Mouse (Mus musculus) spleen, adult 10 weeks (tissue): ENCODE measurements around the gene Uggt2. TPM values are rescaled to one million over a fixed set of nuclear protein-coding genes. Genes with fewer than 3 reads are reported as not detected.

ENCODE experiments used
- polyA plus RNA-seq: library from polyadenylated mRNA; stranded (reverse); fragments of 350-450 nt; fragmentation: Illumina TruSeq; extraction: RNeasy Lipid Tissue Mini Kit (QIAGEN cat#74804); gene quantifications from one replicate; pipeline ENCODE4 v1.2.3, GENCODE M21; 2015; ENCODE audit warnings: low replicate concordance; ENCODE audit not compliant: insufficient read depth

The Uggt2 gene
- polyA plus RNA-seq, result 4.2 TPM

DNA sequence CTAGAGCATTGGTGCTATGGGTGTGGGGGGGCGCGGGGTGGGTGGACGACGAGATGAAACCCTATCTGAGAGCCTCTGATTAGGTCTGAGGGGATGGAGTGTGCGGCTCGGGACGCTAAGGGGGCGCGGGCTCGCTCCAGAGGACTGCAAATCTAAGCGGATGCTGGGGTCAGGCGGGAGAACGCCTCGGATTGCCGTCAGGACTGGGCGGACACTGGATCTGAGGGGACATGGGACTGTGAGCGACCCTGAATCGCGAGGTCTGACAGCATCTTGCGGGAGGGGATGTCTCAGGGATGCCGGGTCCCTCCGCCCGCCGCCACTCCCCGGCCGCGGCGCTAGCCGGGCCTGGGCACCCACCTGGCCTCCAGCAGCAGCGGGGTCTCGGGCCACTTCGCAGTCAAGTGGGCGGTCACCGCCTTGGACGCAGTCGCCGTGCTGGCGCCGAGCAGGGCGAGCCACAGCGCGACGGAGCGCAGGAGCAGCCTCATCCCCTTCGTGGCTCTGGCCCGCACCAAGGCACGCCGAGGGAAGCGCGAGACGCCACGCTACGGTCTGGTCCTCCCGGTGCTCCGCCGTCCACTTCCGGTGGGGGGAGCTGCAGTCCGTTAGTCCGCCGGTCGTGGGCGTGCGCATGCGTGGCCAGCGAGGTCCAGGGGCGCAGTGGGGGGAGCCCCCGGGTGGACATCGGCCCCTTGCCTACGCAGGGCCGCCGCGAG lies at the start of gene Uggt2:
Gene Uggt2 (minus strand): TSS at position 580 of the 719 bp plus-strand sequence.

DNA sequence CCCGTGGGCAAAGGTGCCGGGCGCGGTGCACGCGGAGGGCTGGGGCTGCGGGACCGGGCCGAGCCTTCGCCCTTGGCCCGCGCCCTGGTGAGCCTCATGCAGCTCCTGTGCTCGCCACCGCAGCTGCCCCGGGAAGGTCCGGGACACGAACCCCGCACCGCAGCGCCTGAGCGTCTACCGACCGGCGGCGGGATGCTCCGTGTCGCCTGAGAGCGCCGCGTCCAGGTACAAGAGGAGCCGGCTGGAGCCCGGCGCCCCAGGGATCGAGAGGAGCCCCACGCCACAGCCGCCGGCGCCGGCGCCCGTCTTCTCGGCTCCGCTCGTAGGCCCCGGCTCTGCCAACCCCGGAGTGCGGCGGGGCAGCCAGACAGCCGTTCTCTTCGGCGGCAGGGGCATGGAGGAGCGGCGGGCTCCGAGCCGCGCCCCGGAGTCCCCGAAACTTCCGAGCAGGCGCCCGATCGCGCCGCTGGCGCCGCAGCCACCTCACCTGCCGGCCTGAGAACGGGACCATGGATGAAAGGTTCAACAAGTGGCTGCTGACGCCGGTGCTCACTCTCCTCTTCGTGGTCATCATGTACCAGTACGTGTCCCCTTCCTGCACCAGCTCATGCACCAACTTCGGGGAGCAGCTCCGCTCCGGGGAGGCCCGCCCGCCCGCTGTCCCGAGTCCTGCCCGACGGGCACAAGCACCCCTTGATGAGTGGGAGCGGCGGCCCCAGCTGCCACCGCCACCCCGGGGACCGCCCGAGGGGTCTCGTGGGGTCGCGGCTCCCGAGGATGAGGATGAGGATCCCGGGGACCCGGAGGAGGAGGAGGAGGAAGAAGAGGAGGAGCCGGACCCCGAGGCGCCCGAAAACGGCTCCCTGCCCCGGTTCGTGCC lies 38.9 kb upstream of the Uggt2 start, which contains the start of gene Hs6st3:
Gene Hs6st3 (plus strand): TSS at position 436 of the 880 bp plus-strand sequence.

DNA sequence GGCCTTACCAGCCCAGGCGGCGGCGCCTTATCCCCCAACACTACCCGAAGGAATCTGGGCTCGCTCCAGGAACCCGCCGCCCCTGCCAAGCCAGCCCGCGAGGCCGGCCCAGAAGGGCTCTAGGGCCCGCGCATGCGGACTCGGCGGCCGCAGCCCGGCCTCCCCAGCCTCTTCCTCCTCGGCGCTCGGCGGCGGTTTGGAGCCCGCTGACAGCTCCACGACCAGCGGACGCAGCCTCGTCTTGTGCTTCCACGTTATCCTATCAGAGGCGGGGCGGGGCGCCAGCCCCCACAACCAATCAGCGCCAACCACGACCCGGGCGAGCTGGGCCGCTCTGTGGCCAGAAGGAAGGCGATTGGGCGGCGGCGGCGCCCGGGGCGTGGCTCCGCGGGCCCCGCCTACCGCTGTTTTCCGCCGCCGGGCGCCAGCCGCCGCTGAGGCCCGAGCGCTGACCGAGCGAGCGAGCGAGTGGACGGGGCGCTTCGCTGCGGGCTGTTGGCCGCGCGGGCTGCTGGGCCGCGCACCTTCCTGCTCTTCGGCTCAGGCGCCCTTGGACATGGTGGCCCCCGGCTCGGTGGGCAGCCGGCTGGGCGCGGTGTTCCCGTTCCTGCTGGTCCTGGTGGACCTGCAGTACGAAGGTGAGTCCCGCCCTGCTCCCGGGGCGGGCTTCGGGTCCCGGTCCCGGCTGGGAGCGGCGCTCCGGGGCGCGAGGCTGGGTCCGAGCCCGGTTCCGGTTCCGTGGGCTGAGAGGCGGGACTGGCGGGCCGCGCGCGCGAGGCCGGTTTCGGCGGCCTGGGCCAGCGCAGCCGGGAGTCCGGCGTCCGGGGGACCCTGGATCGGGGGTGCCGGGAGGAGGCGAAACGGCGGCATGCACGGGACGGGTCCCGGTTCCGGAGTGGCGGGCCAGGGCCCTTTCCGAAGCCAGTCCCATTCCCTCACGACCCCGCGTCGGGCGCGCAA lies 161.4 kb downstream of the Uggt2 start, which contains the start of gene Dnajc3:
Gene Dnajc3 (plus strand): TSS at position 444 of the 960 bp plus-strand sequence.

Other genes starting within 250 kb of the Uggt2 start
- gene Dzip1, start 174.0 kb downstream of the Uggt2 start, polyA plus RNA-seq, result 18.3 TPM
- gene Dnajc3, start 161.5 kb downstream of the Uggt2 start, polyA plus RNA-seq, result 80.6 TPM
- gene Hs6st3, start 38.9 kb upstream of the Uggt2 start, polyA plus RNA-seq, result not detected